Mouse (Mus musculus) neural tube, embryonic 15.5 days (tissue): ENCODE measurements around the gene Tln1. TPM values are rescaled to one million over a fixed set of nuclear protein-coding genes. Genes with fewer than 3 reads are reported as not detected.

Source experiments
- ATAC-seq: fragments of 200-750 bp; cut with Nextera tagmentation; 2 replicates; pipeline ENCODE4 v1.8.0; 2017; ENCODE audit warnings: mild to moderate bottlenecking, moderate TSS enrichment, moderate library complexity; ENCODE audit not compliant: low FRiP score
- H3K27ac ChIP-seq: fragments of 300-500 bp; sonication (generic); replicated peaks from 2 replicates; pipeline ENCODE4 v1.5.1; 2015; ENCODE audit warnings: mild to moderate bottlenecking, inconsistent platforms
- H3K27me3 ChIP-seq: fragments of 300-500 bp; sonication (generic); replicated peaks from 2 replicates; pipeline ENCODE4 v1.6.1; 2015; ENCODE audit warnings: inconsistent platforms
- H3K36me3 ChIP-seq: fragments of 300-500 bp; sonication (generic); 2 replicates; pipeline ENCODE4 v1.6.1; 2015; ENCODE audit warnings: inconsistent platforms
- H3K4me1 ChIP-seq: fragments of 300-500 bp; sonication (generic); 2 replicates; pipeline ENCODE4 v1.6.1; 2015; ENCODE audit warnings: inconsistent platforms
- H3K4me2 ChIP-seq: fragments of 300-500 bp; sonication (generic); 2 replicates; pipeline ENCODE4 v1.6.1; 2015; ENCODE audit warnings: inconsistent platforms, mild to moderate bottlenecking, moderate library complexity
- H3K4me3 ChIP-seq: fragments of 300-500 bp; sonication (generic); replicated peaks from 2 replicates; pipeline ENCODE4 v1.5.1; 2015; ENCODE audit warnings: mild to moderate bottlenecking, inconsistent platforms
- H3K9ac ChIP-seq: fragments of 300-500 bp; sonication (generic); replicated peaks from 2 replicates; pipeline ENCODE4 v1.6.1; 2015; ENCODE audit warnings: mild to moderate bottlenecking, inconsistent platforms
- H3K9me3 ChIP-seq: fragments of 300-500 bp; sonication (generic); replicated peaks from 2 replicates; pipeline ENCODE4 v1.6.1; 2016; ENCODE audit warnings: inconsistent platforms
- WGBS: fragments of 180-500 bp; shearing (Covaris S2); methylation state at CpG from one replicate; pipeline ENCODE4 v1.1.7; 2015; ENCODE audit warnings: mixed read lengths; 5-methylcytosine and 5-hydroxymethylcytosine counted together
- polyA plus RNA-seq: library from polyadenylated mRNA; unstranded; fragments of >200 nt; fragmentation: Nextera tagmentation; extraction: Ambion mirVana; gene quantifications from 2 replicates; pipeline ENCODE4 v1.2.1, GENCODE M21; 2015

Tln1 gene
- polyA plus RNA-seq, 1 experiment from 2014 or later, result 70.8 TPM

DNA sequence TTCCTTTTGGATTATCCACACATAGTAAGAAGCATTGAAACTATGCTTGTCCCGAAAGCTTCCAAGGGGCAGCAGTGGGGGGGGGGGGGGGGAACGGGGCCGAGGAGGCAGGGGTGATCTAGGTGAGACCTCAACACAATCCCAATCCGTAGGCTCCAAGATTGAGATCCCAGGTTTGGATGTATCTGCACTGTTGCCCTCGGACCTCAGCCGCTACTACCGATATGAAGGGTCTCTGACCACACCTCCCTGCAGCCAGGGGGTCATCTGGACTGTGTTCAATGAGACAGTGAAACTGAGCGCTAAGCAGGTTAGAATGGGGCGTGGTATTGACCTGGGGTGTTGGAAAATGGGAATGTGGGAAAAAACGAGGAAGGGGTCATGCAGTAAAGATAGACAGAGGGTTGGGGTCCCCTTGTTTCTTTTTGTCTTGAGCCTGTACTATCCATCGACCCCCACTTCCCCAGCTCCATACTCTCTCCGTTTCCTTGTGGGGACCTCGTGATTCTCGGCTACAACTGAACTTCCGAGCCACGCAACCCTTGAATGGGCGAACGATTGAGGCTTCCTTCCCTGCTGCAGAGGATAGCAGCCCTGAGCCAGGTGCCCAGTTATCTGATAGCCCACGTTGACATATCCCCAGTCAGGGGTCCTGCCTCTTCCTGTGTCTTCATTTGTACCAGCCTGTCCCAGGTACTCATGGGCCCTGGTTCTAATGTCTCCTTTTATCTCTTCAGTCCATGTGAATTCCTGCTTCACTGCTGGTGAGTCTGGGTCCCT lies 50.6 kb downstream of the Tln1 start:
- H3K9ac ChIP-seq, result no peak overlapping the region
- 81% methylated on average over 19 of the region's 19 CpGs for WGBS
- no peak for ATAC-seq

GRCm38 (mm10) chr4:43509109-43509508 lies 53.4 kb downstream of the Tln1 start:
- Histone ChIP-seq H3K9me3 (no peaks in the 10 kb centered on the region), H3K27me3 (0 out of 2 replicates have a peak, but pooled peaks cover 17% of the 10 kb centered on the region), H3K4me3 (no peak overlapping the region), H3K4me2 (peak overlapping the region; percentile 58), H3K4me1 (peaks cover 17% of the 10 kb centered on the region), H3K27ac (no peak overlapping the region), H3K9ac (no peak overlapping the region), H3K36me3 (no peaks in the 10 kb centered on the region)
- 18% methylated on average over 9 of the region's 9 CpGs for WGBS
- no peak for ATAC-seq

More for the DNA sequence above, 50.6 kb downstream of the Tln1 start:
- H3K27me3 ChIP-seq, result 0 out of 2 replicates have a peak, but pooled peaks cover 15% of the 10 kb centered on the region
- no peaks in the 10 kb centered on the region for H3K36me3 ChIP-seq
- H3K4me2 ChIP-seq, result no peak overlapping the region
- no peaks in the 10 kb centered on the region for H3K9me3 ChIP-seq
- no peak overlapping the region for H3K27ac ChIP-seq
- H3K4me1 ChIP-seq, result peaks cover 17% of the 10 kb centered on the region
- no peak overlapping the region for H3K4me3 ChIP-seq

GRCm38 (mm10) chr4:43508666-43508997 lies 53.9 kb downstream of the Tln1 start:
- Histone ChIP-seq H3K27ac (no peak overlapping the region), H3K27me3 (0 out of 2 replicates have a peak, but pooled peaks cover 17% of the 10 kb centered on the region), H3K9ac (no peak overlapping the region), H3K4me1 (peaks cover 17% of the 10 kb centered on the region), H3K4me3 (peak overlapping the region; percentile 32), H3K36me3 (no peaks in the 10 kb centered on the region), H3K4me2 (peak overlapping the region; percentile 58), H3K9me3 (no peaks in the 10 kb centered on the region)
- no peak for ATAC-seq
- 5% methylated on average over 13 of the region's 13 CpGs for WGBS

DNA sequence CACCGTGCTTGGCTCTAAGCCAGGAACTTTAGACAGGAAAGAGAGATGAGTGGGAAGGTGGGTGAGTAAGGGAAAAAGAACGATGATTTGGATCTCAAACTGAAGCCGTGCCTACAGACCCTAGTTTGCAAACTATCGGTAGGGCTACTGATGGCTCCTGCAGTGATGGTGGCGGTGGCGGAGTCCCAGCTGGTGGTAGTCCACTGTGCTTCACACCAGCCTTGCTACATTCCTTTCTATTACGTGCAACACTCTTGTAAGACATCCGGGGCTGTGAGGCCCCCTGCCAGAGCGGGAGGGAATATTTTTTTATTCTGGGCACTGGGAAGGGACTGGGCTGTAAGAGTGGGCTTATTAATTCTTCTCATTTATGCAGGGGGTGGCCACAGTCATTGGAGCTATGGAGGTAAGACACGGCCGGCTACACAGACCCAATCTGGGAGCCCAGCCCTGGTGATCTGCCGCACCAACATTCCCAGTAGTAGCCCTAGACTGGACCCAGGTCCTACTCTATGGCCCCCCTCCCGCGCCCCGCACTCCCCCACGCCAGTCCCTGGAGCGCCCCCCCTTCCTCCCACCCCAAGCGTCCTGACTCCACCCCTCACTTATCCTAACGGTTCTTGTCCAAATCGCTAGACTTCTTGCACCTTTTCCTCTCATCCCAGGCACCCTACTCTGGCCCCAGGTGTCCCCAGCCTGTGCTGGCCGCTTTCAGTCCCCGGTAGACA lies 54.4 kb downstream of the Tln1 start:
- Histone ChIP-seq H3K27ac (no peak overlapping the region), H3K4me3 (peak overlapping the region; percentile 32), H3K9ac (no peak overlapping the region), H3K4me1 (peaks cover 17% of the 10 kb centered on the region), H3K4me2 (peak overlapping the region; percentile 58), H3K27me3 (0 out of 2 replicates have a peak, but pooled peaks cover 17% of the 10 kb centered on the region), H3K36me3 (no peaks in the 10 kb centered on the region), H3K9me3 (no peaks in the 10 kb centered on the region)
- 9% methylated on average over 22 of the region's 22 CpGs for WGBS
- no peak; the same call in 1 of the 2 replicates for ATAC-seq

- Histone ChIP-seq H3K4me3 (no peak within 1 kb of the TSS), H3K36me3 (no peaks in the 10 kb centered on the region), H3K4me1 (peaks cover 17% of the 10 kb centered on the region), H3K9ac (no peak within 1 kb of the TSS), H3K27me3 (0 out of 2 replicates have a peak, but pooled peaks cover 17% of the 10 kb centered on the region), H3K4me2 (peak within 1 kb of the TSS; percentile 58; the same call in 1 of the 2 replicates), H3K9me3 (no peaks in the 10 kb centered on the region), H3K27ac (no peak within 1 kb of the TSS)
- 43% methylated on average over 9 of the region's 9 CpGs for WGBS
- no peak for ATAC-seq
Measured at GRCm38 (mm10) chr4:43506536-43507185, 55.8 kb downstream of the Tln1 start, which contains the start of gene Car9. TSS of gene Car9 (plus strand) at chr4:43506966.

GRCm38 (mm10) chr4:43506074-43506473 lies 56.4 kb downstream of the Tln1 start:
- 71% methylated on average over 8 of the region's 8 CpGs for WGBS
- no peak for ATAC-seq

DNA sequence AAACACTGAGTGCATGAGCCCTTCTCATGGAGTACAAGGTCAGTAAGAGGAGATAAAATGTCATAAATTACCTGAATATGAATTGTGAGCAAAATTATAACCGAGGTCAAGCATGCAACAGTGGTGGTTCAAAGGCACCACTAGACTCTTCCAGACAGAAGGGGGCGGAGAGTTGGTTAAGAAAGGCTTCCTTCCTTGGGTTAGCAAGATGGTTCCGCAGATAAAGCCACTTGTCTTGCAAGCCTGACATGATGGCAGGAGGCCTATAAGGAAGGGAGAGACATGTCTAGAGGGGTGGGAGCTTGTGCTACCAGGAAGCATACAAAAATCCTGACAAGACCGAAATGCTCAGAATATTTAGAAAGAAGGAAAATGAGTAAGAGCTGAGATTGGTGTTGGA lies 58.2 kb downstream of the Tln1 start:
- H3K4me1 ChIP-seq, result peaks cover 23% of the 10 kb centered on the region
- H3K27me3 ChIP-seq, result 0 out of 2 replicates have a peak, but pooled peaks cover 14% of the 10 kb centered on the region
- no peak overlapping the region for H3K4me3 ChIP-seq
- no peak for ATAC-seq
- 88% methylated on average over 4 of the region's 4 CpGs for WGBS
- H3K36me3 ChIP-seq, result no peaks in the 10 kb centered on the region
- H3K27ac ChIP-seq, result no peak overlapping the region
- H3K9ac ChIP-seq, result no peak overlapping the region
- no peak overlapping the region for H3K4me2 ChIP-seq
- H3K9me3 ChIP-seq, result no peaks in the 10 kb centered on the region

More at GRCm38 (mm10) chr4:43506074-43506473, 56.4 kb downstream of the Tln1 start:
- Histone ChIP-seq H3K4me1 (peaks cover 17% of the 10 kb centered on the region), H3K9me3 (no peaks in the 10 kb centered on the region), H3K27me3 (0 out of 2 replicates have a peak, but pooled peaks cover 17% of the 10 kb centered on the region), H3K36me3 (no peaks in the 10 kb centered on the region), H3K4me2 (no peak overlapping the region), H3K27ac (no peak overlapping the region), H3K4me3 (no peak overlapping the region), H3K9ac (no peak overlapping the region)

DNA sequence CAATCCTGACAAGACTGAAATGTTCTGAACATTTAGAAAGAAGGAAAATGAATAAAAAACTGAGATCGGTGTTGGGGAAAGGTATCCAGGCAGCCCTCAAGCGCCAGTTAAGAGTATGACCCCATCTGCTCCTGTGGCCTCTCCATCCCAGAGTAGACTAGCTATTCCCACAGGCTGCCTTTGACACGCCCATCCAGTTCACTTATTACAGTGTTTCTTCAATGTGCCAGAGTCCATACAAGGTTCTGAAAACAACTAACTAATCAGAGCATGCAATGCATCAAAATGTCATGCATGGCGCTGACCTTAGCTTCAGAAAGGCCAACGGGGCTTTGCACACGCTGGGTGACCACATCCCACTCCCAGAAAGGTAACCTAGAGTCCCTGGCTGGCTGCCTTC lies 59.0 kb downstream of the Tln1 start:
- Histone ChIP-seq H3K27me3 (0 out of 2 replicates have a peak, but pooled peaks cover 8% of the 10 kb centered on the region), H3K4me1 (peaks cover 23% of the 10 kb centered on the region), H3K4me3 (no peak overlapping the region), H3K36me3 (no peaks in the 10 kb centered on the region), H3K4me2 (no peak overlapping the region), H3K27ac (no peak overlapping the region), H3K9ac (no peak overlapping the region), H3K9me3 (no peaks in the 10 kb centered on the region)
- no peak for ATAC-seq
- WGBS, result 83% methylated on average over 6 of the region's 6 CpGs

DNA sequence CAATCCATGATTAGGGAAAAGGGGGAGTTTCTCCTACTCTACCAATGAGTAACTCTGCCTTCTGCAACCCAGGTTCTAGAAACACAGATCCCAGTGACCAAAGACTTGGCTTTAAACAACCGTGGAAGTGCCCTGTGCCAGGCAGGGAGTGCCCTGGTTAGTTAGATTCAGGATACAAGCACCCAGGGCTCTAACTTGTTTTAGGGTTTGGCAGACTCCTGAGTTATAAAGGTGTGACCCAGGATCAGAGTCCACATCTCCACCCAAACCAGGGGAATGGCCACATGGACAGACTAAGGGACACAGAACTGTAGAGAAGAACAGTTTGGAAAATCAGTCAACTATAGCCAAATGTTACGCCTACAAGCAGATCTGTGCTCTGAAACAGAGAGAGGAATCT lies 59.5 kb downstream of the Tln1 start:
- Histone ChIP-seq H3K27ac (no peak overlapping the region), H3K9me3 (no peaks in the 10 kb centered on the region), H3K27me3 (0 out of 2 replicates have a peak, but pooled peaks cover 6% of the 10 kb centered on the region), H3K9ac (no peak overlapping the region), H3K4me3 (no peak overlapping the region), H3K4me2 (no peak overlapping the region), H3K36me3 (no peaks in the 10 kb centered on the region), H3K4me1 (peaks cover 21% of the 10 kb centered on the region)
- ATAC-seq, result no peak
- 69% methylated on average over 2 of the region's 2 CpGs for WGBS

GRCm38 (mm10) chr4:43499407-43500333 lies 62.8 kb downstream of the Tln1 start, which contains the start of gene Arhgef39:
TSS of gene Arhgef39 (minus strand) at chr4:43499695.
- Histone ChIP-seq H3K27me3 (no peaks in the 10 kb centered on the region), H3K4me3 (peak within 1 kb of the TSS; percentile 51), H3K27ac (no peak within 1 kb of the TSS), H3K4me1 (peaks cover 28% of the 10 kb centered on the region), H3K9ac (peak within 1 kb of the TSS; percentile 47), H3K9me3 (no peaks in the 10 kb centered on the region), H3K4me2 (peak within 1 kb of the TSS; percentile 85), H3K36me3 (no peaks in the 10 kb centered on the region)
- WGBS, result 7% methylated on average over 50 of the region's 50 CpGs
- ATAC-seq, result peak; percentile 86
